Mouse (Mus musculus): Measurements from ENCODE around the gene Paqr7.
A peak's percentile ranks its signal among the peaks of the same experiment; 100 is the strongest.

Paqr7 gene

GRCm38 (mm10) chr4:134505303-134505789, 8.8 kb downstream of the Paqr7 start:
- no peak for DNase-seq

GRCm38 (mm10) chr4:134505966-134506594, 9.6 kb downstream of the Paqr7 start:
- no peak for DNase-seq

- no peak for DNase-seq
These were observed 10.2 kb downstream of the Paqr7 start for GRCm38 (mm10) chr4:134506713-134507112.

GRCm38 (mm10) chr4:134510396-134510795, 13.9 kb downstream of the Paqr7 start:
- DNase-seq = no peak

GRCm38 (mm10) chr4:134510845-134511411, 14.4 kb downstream of the Paqr7 start, which contains the start of gene Aunip:
TSS of gene Aunip (plus strand) at chr4:134510999.
- DNase-seq = peak; percentile 86

GRCm38 (mm10) chr4:134511730-134512129, 15.2 kb downstream of the Paqr7 start:
- DNase-seq = no peak

GRCm38 (mm10) chr4:134512798-134513197, 16.3 kb downstream of the Paqr7 start:
- no peak for DNase-seq

- DNase-seq = no peak
These were observed 17.9 kb downstream of the Paqr7 start for GRCm38 (mm10) chr4:134514309-134514930.

- no peak for DNase-seq
These were observed 19.1 kb downstream of the Paqr7 start for GRCm38 (mm10) chr4:134515614-134516013.

- DNase-seq = peak; percentile 39
These were observed 20.5 kb downstream of the Paqr7 start for GRCm38 (mm10) chr4:134516981-134517380.

GRCm38 (mm10) chr4:134517719-134518118, 21.2 kb downstream of the Paqr7 start:
- DNase-seq = no peak

GRCm38 (mm10) chr4:134518541-134518940, 22.0 kb downstream of the Paqr7 start:
- peak; percentile 62 for DNase-seq

GRCm38 (mm10) chr4:134519281-134519680, 22.8 kb downstream of the Paqr7 start:
- peak; percentile 65 for DNase-seq

- DNase-seq = no peak
These were observed 26.9 kb downstream of the Paqr7 start for GRCm38 (mm10) chr4:134523447-134523846.

- DNase-seq = no peak
These were observed 29.3 kb downstream of the Paqr7 start for GRCm38 (mm10) chr4:134525806-134526205.

GRCm38 (mm10) chr4:134526220-134526619, 29.7 kb downstream of the Paqr7 start:
- DNase-seq = no peak

- no peak for DNase-seq
These were observed 36.4 kb downstream of the Paqr7 start for GRCm38 (mm10) chr4:134532928-134533327.

- DNase-seq = no peak
These were observed 36.9 kb downstream of the Paqr7 start for GRCm38 (mm10) chr4:134533421-134533820.

GRCm38 (mm10) chr4:134534124-134534886, 37.8 kb downstream of the Paqr7 start:
- DNase-seq = no peak

- DNase-seq = peak; percentile 98
These were observed 38.7 kb downstream of the Paqr7 start, which contains the start of gene Mtfr1l for GRCm38 (mm10) chr4:134534932-134535786. TSS of gene Mtfr1l (minus strand) at chr4:134535387.

- peak; percentile 78 for DNase-seq
These were observed 39.3 kb downstream of the Paqr7 start for GRCm38 (mm10) chr4:134535787-134536151.

GRCm38 (mm10) chr4:134538997-134539580, 42.6 kb downstream of the Paqr7 start:
- no peak for DNase-seq

All from layer of hippocampus, adult 9-11 months (tissue).